Mouse (Mus musculus) T-cell, adult 2 months (primary cell): ENCODE results near the gene Tes.
"Not testable (repeated sequence)": the region's sequence is repeated elsewhere in the genome, so short reads cannot be mapped to it uniquely, and the experiment has no call there.

Source experiments
- DNase-seq: peaks from one replicate; pipeline ENCODE4 v3.0.0; 2022; ENCODE audit warnings: low spot score

The Tes gene

GRCm38 (mm10) chr6:17064936-17065790 is at the start of gene Tes:
Gene Tes, plus strand, starts transcription at chr6:17065149.
- DNase-seq: peak; percentile 97

DNA sequence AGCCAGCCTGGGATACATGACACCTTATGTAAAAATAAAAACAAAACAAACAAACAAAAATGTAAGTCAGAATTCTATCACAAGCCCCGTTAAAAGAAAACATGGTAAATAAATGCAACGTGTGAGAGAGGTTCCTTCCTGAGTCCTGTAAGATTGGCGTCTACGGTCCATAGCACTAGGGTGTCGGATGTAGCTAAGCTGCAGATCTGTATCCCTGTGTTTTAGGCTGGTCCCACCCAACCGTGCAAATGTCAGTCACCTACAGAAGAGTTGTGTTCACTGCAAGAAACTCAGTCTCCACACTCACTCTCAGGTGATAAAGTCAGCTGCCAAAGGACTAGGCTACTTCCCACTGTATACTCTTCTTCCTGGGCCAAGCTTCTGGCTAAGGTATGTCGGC is 39.1 kb upstream of the Tes start:
- DNase-seq: no peak

- DNase-seq: peak; percentile 39
These were observed 37.4 kb upstream of the Tes start for GRCm38 (mm10) chr6:17027572-17027971.

GRCm38 (mm10) chr6:17028809-17029208 is 36.1 kb upstream of the Tes start:
- no peak for DNase-seq

DNA sequence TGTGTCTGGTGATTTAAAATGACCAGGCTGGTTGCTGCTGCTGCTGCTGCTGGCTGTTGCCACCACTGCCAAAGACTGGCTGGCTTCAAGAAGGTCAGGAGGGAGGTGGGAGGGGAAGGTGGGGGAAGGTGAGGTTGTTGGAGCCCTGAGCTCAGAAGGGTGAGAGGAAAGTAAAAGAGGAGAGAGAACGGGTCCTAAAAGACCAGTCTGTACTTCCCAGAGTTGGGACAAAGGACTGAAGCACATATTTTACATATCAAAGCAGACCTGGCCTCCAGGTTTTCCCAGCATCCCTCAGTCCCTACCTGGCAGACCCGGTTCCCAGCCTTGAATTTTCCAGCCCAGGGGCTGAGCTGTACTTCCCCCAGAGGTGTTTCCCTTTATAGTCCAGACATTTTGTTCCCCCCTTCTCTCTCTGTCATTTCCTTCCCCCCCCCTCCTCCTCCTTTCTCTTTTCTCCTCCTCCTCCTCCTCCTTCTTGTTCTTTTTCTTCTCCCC is 32.7 kb upstream of the Tes start:
- DNase-seq: no peak

DNA sequence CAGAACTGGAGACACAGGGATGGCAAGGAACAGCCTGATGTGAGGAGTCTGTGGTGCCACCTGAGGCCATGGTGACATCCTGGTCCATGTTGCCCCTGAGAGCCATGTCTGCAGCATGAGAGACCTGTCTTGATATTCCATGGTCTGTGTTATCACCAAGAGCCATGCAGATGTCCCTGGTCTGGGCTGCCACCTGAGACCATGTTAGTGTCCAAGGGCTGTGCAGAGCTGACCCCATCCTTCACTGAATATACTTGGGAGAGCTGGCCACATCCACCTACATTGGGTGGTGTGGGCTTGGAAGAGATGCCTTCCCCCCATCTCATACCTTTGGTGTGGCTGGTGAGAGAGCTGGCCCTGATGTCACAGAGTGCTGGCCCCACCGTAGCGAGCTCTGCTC is 30.9 kb upstream of the Tes start:
- DNase-seq: no peak

DNA sequence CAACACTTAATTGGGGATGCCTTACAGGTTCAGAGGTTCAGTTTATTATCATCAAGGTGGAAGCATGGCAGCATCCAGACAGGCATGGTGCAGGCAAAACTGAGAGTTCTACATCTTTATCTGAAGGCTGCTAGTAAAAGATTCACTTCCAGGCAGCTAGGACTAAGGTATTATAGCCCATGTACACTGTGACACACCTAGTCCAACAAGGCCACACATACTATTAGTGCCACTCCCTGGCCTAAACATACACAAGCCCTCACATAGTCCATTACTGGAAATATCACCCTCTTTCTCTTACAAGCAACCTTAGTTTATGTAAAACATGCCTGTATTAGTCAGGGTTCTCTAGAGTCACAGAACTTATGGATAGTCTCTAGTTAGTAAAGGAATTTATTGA is 29.7 kb upstream of the Tes start:
- DNase-seq: no peak

DNA sequence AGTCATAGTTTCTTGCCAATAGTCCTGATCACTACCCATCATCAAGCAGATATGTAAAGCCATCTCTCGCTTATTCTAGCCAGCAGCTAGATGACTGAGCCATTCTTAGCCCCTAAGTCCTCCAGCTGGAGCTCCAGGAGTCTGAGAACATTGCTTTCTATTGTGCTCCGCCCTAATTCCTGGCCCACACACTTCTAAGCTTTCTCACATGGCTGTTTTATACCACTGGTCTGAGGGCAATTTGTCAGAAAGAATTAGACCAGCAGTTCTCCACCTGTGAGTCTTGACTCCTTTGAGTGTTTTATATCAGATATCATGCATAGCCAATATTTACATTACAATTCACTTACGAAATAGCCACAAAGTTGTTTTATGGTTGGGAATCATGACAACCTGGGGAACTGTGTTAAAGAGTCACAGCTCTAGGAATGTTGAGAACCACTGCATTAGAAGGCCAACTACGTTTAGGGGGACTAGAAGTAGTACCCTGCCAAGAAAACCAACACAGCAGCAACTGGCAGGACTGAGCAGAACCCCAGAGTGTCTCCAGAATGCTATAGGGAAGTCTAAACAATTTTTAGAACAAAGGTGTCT is 13.4 kb upstream of the Tes start:
- DNase-seq: no peak

DNA sequence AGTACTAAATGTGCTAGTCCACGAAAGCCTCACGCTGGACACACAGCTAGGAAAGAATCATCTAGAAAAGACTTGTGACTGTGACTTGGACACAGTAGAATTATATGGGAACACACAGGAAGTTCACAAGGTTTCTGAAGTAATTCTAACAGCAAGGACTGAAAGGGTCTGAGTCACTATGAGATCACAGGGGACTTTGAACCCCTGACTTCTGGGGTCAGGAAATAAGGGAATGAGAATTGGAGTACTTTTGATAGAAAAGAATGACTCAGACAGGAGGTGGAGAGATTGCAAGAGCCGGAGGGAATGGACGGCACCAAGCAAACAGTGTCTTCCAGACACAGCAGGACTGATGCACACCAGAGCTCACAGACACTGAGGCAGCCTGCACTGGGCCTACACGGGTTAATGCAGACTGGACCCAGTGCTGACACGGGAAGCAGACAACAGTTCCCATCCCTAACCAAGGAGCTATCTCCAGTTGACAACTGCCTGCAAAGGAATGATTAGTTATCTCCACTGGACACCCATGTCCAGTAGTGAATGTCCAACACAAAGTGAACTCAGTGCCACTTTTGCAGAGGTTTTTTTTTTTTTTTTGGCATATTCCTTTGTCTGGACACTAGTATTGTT is 11.8 kb upstream of the Tes start:
- DNase-seq: no peak

GRCm38 (mm10) chr6:17054781-17055180 is 10.2 kb upstream of the Tes start:
- DNase-seq: no peak

GRCm38 (mm10) chr6:17055659-17056058 is 9.3 kb upstream of the Tes start:
- DNase-seq: no peak

- DNase-seq: no peak
These were observed 5.4 kb upstream of the Tes start for GRCm38 (mm10) chr6:17059501-17059900.

GRCm38 (mm10) chr6:17060154-17060553 is 4.8 kb upstream of the Tes start:
- DNase-seq: no peak

GRCm38 (mm10) chr6:17061826-17062225 is 3.1 kb upstream of the Tes start:
- not testable (repeated sequence) for DNase-seq

GRCm38 (mm10) chr6:17062366-17062765 is 2.6 kb upstream of the Tes start:
- no peak for DNase-seq

DNA sequence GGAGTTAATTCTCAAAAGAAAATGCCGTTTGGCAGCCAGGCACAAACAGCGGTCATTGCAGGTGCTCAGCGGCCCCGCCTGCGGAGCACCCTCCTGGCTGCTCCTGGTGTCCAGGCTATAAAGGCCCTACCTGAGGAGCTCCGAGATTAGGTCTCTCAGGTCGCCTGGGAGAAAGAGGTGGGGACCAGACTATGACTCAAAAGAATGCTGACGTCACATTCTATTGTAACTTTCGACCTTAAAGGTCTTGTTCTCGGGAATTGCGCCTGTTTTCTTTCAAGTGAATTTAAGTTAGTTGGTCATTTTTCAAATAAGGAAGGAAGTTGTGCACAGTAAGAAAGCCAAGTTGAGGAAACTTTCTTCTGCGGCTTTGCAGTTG is 831 bp downstream of the Tes start:
- no peak for DNase-seq

- peak; percentile 68 for DNase-seq
These were observed 1.4 kb downstream of the Tes start for GRCm38 (mm10) chr6:17066211-17066940.

DNA sequence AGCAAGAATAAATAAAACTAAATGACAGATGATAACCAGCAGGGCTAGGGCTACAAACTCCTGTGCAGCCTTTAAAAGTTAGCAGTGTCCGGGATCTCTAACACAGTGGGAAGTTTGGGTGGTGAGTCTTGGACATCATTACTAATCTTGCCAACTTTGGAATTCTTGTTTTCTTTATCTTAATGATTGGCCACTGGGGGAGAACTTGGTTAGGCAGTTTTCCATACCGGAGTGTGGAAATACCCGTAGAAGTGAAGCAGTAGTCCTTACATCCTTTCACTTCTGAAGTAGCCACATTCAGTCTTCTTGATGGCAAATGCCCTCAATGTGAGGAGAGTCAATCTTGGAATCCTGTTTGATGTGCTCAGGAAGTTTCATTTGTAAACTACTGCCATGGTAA is 7.0 kb downstream of the Tes start:
- DNase-seq: no peak

GRCm38 (mm10) chr6:17072338-17072737 is 7.4 kb downstream of the Tes start:
- no peak for DNase-seq

GRCm38 (mm10) chr6:17072763-17073484 is 8.0 kb downstream of the Tes start:
- DNase-seq: no peak

- no peak for DNase-seq
These were observed 12.3 kb downstream of the Tes start for GRCm38 (mm10) chr6:17077270-17077669.

- no peak for DNase-seq
These were observed 12.8 kb downstream of the Tes start for GRCm38 (mm10) chr6:17077720-17078119.
